Mouse (Mus musculus): ENCODE data around the gene Usp15. TPM values are rescaled to one million over a fixed set of nuclear protein-coding genes. Genes with fewer than 3 reads are reported as not detected.
"Not testable (repeated sequence)": the region's sequence is repeated elsewhere in the genome, so short reads cannot be mapped to it uniquely, and the experiment has no call there.

Gene Usp15
- total and polyA plus RNA-seq, 3 experiments = 65.4 to 124 (median 113) TPM

- dilution Hi-C loops (cut with MboI; ENCODE audit: extremely low pct_ligation_motif_present, extremely low pct_unique_long_range_greater_than_20kb, low sequenced_read_pairs) = no loop called here
These were observed 9.3 kb upstream of the Usp15 start for GRCm38 (mm10) chr10:123206074-123206473.

GRCm38 (mm10) chr10:123205364-123205763 is 8.6 kb upstream of the Usp15 start:
- H3K4me3 ChIP-seq (replicated peaks in 1 of 3; ENCODE audit: low read depth in 2 of 3, low read length in 2 of 3, poor library complexity in 1 of 3); in situ Hi-C loops (cut with MboI; ENCODE audit: low pct_ligation_motif_present, low pct_unique_long_range_greater_than_20kb, low sequenced_read_pairs); DNase-seq (ENCODE audit: extremely low read depth); H3K27ac ChIP-seq (ENCODE audit: insufficient read depth, low read depth); dilution Hi-C loops (cut with MboI; ENCODE audit: extremely low pct_ligation_motif_present, extremely low pct_unique_long_range_greater_than_20kb, low sequenced_read_pairs); H3K9ac ChIP-seq (ENCODE audit: insufficient read depth, low read depth); H3K36me3 ChIP-seq (replicated peaks in 1 of 2; ENCODE audit: control insufficient read depth in 1 of 2, insufficient read depth in 1 of 2, low read length in 1 of 2); H3K79me2 ChIP-seq (replicated peaks; ENCODE audit: control insufficient read depth, extremely low read depth, insufficient read depth, poor library complexity, severe bottlenecking); H3K9me3 ChIP-seq (replicated peaks; ENCODE audit: low read length); H3K4me2 ChIP-seq (ENCODE audit: insufficient read depth, low read depth, poor library complexity, severe bottlenecking); H3K27me3 ChIP-seq (replicated peaks): not testable (repeated sequence)
- H3K4me1 ChIP-seq (ENCODE audit: control insufficient read depth in 1 of 2, insufficient read depth in 2 of 2) = peaks cover 0 to 11% of the 10 kb centered on the region in 2 experiments; a peak in 3 of 4 replicates
- peak; percentile 72 for TF ChIP-seq ZNF384 (IDR thresholded peaks at IDR 0.05; ENCODE audit: low read depth, low read length)

More at GRCm38 (mm10) chr10:123206074-123206473, 9.3 kb upstream of the Usp15 start:
- no peak for DNase-seq (ENCODE audit: extremely low read depth)
- in situ Hi-C loops (cut with MboI; ENCODE audit: low pct_ligation_motif_present, low pct_unique_long_range_greater_than_20kb, low sequenced_read_pairs) = no loop called here
- TF ChIP-seq ELF1 (IDR thresholded peaks at IDR 0.05; ENCODE audit: low read depth, low read length) (no peak), UBTF (IDR thresholded peaks at IDR 0.05; ENCODE audit: low read depth, low read length) (no peak), CHD1 (IDR thresholded peaks at IDR 0.05; ENCODE audit: low read depth, low read length) (no peak), E2F4 (IDR thresholded peaks at IDR 0.05; ENCODE audit: insufficient replicate concordance, low read depth, low read length) (no peak), JUND (conservative IDR thresholded peaks at IDR 0.05; ENCODE audit: low read depth, low read length) (no peak), MAX (IDR thresholded peaks at IDR 0.05; ENCODE audit: low read length) (peak; percentile 53; the same call in 1 of the 2 replicates)
- Histone ChIP-seq H3K27ac (ENCODE audit: insufficient read depth, low read depth) (no peak overlapping the region), H3K9ac (ENCODE audit: insufficient read depth, low read depth) (no peak overlapping the region), H3K79me2 (replicated peaks; ENCODE audit: control insufficient read depth, extremely low read depth, insufficient read depth, poor library complexity, severe bottlenecking) (no peaks in the 10 kb centered on the region), H3K4me2 (ENCODE audit: insufficient read depth, low read depth, poor library complexity, severe bottlenecking) (no peak overlapping the region), H3K4me1 (ENCODE audit: control insufficient read depth in 1 of 2, insufficient read depth in 2 of 2) (peaks cover 0 to 11% of the 10 kb centered on the region in 2 experiments; a peak in 3 of 4 replicates), H3K27me3 (replicated peaks) (no peaks in the 10 kb centered on the region), H3K9me3 (replicated peaks; ENCODE audit: low read length) (no peaks in the 10 kb centered on the region), H3K36me3 (replicated peaks in 1 of 2; ENCODE audit: control insufficient read depth in 1 of 2, insufficient read depth in 1 of 2, low read length in 1 of 2) (no peaks in the 10 kb centered on the region), H3K4me3 (replicated peaks in 1 of 3; ENCODE audit: low read depth in 2 of 3, low read length in 2 of 3, poor library complexity in 1 of 3) (no peak overlapping the region)

- Histone ChIP-seq H3K4me3 (replicated peaks in 1 of 3; ENCODE audit: low read depth in 2 of 3, low read length in 2 of 3, poor library complexity in 1 of 3) (no peak overlapping the region), H3K27ac (ENCODE audit: insufficient read depth, low read depth) (no peak overlapping the region), H3K79me2 (replicated peaks; ENCODE audit: control insufficient read depth, extremely low read depth, insufficient read depth, poor library complexity, severe bottlenecking) (no peaks in the 10 kb centered on the region), H3K27me3 (replicated peaks) (no peaks in the 10 kb centered on the region), H3K36me3 (replicated peaks in 1 of 2; ENCODE audit: control insufficient read depth in 1 of 2, insufficient read depth in 1 of 2, low read length in 1 of 2) (no peaks in the 10 kb centered on the region), H3K9me3 (replicated peaks; ENCODE audit: low read length) (no peaks in the 10 kb centered on the region), H3K9ac (ENCODE audit: insufficient read depth, low read depth) (no peak overlapping the region), H3K4me2 (ENCODE audit: insufficient read depth, low read depth, poor library complexity, severe bottlenecking) (no peak overlapping the region), H3K4me1 (ENCODE audit: control insufficient read depth in 1 of 2, insufficient read depth in 2 of 2) (peaks cover 2 to 14% of the 10 kb centered on the region in 2 experiments)
- DNase-seq (ENCODE audit: extremely low read depth) = no peak
- in situ Hi-C loops (cut with MboI; ENCODE audit: low pct_ligation_motif_present, low pct_unique_long_range_greater_than_20kb, low sequenced_read_pairs) = no loop called here
- TF ChIP-seq TBP (conservative IDR thresholded peaks at IDR 0.05; ENCODE audit: low read depth, low read length) (no peak), JUN (IDR thresholded peaks at IDR 0.05; ENCODE audit: insufficient read depth, low read depth, low read length) (no peak), EP300 (IDR thresholded peaks at IDR 0.05; ENCODE audit: low read length) (no peak), CHD1 (IDR thresholded peaks at IDR 0.05; ENCODE audit: low read depth, low read length) (no peak), USF2 (conservative IDR thresholded peaks at IDR 0.05; ENCODE audit: low read depth, low read length) (no peak)
- dilution Hi-C loops (cut with MboI; ENCODE audit: extremely low pct_ligation_motif_present, extremely low pct_unique_long_range_greater_than_20kb, low sequenced_read_pairs) = no loop called here
These were observed 5.4 kb upstream of the Usp15 start for GRCm38 (mm10) chr10:123201981-123202758.

All from CH12.LX (cell line).